Mouse (Mus musculus) CH12.LX (cell line): Measurements from ENCODE around the gene Pnpo.

ENCODE experiments used
- CTCF ChIP-seq, 2 experiments: IDR thresholded peaks in 1 of 2; conservative IDR thresholded peaks in 1 of 2; 2 replicates each; pipeline ENCODE4 v1.5.1; 2011 to 2012; ENCODE audit warnings: low read depth in 2 of 2, low read length in 2 of 2, improper control_type of control experiment in 1 of 2, inconsistent platforms in 1 of 2, mild to moderate bottlenecking in 1 of 2, moderate library complexity in 1 of 2
- E2F4 ChIP-seq: IDR thresholded peaks from 2 replicates; pipeline ENCODE4 v1.6.1; 2011; ENCODE audit warnings: low read depth, low read length, improper control_type of control experiment; ENCODE audit not compliant: insufficient replicate concordance
- IRF4 ChIP-seq: IDR thresholded peaks from 2 replicates; pipeline ENCODE4 v1.6.1; 2014; ENCODE audit warnings: low read depth, mild to moderate bottlenecking, inconsistent platforms, low read length, improper control_type of control experiment
- MAX ChIP-seq: IDR thresholded peaks from 2 replicates; pipeline ENCODE4 v1.6.1; 2011; ENCODE audit warnings: low read length, improper control_type of control experiment
- MXI1 ChIP-seq: IDR thresholded peaks from 2 replicates; pipeline ENCODE4 v1.6.1; 2011; ENCODE audit warnings: mild to moderate bottlenecking, low read depth, low read length, improper control_type of control experiment
- POLR2A ChIP-seq: IDR thresholded peaks from 2 replicates; pipeline ENCODE4 v1.6.1; 2011; ENCODE audit warnings: low read depth, mild to moderate bottlenecking, improper control_type of control experiment, low read length
- SMC3 ChIP-seq: IDR thresholded peaks from 2 replicates; pipeline ENCODE4 v1.6.1; 2011; ENCODE audit warnings: low read depth, low read length, improper control_type of control experiment

GRCm38 (mm10) chr11:96952426-96952825, 8.6 kb upstream of the Pnpo start:
- no peak for TF ChIP-seq MAX
- TF ChIP-seq SMC3, result no peak
- no peak for TF ChIP-seq MXI1
- no peak for TF ChIP-seq POLR2A
- TF ChIP-seq CTCF (conservative IDR thresholded peaks at IDR 0.05 in 1 of 2, IDR thresholded peaks at IDR 0.05 in 1 of 2; ENCODE audit: low read depth in 2 of 2, low read length in 2 of 2), result no peak
- TF ChIP-seq E2F4, result no peak
- TF ChIP-seq IRF4, result no peak
